Mouse (Mus musculus) liver, embryonic 14.5 days (tissue): ENCODE data around the gene Mrpl10.

Source experiments
- CTCF ChIP-seq: IDR thresholded peaks from 2 replicates; pipeline ENCODE4 v1.5.1; 2016; ENCODE audit warnings: antibody characterized with exemption, low read depth, control low read depth
- EP300 ChIP-seq: IDR thresholded peaks from 2 replicates; pipeline ENCODE4 v1.6.1; 2016; ENCODE audit warnings: antibody characterized with exemption, low read depth

DNA sequence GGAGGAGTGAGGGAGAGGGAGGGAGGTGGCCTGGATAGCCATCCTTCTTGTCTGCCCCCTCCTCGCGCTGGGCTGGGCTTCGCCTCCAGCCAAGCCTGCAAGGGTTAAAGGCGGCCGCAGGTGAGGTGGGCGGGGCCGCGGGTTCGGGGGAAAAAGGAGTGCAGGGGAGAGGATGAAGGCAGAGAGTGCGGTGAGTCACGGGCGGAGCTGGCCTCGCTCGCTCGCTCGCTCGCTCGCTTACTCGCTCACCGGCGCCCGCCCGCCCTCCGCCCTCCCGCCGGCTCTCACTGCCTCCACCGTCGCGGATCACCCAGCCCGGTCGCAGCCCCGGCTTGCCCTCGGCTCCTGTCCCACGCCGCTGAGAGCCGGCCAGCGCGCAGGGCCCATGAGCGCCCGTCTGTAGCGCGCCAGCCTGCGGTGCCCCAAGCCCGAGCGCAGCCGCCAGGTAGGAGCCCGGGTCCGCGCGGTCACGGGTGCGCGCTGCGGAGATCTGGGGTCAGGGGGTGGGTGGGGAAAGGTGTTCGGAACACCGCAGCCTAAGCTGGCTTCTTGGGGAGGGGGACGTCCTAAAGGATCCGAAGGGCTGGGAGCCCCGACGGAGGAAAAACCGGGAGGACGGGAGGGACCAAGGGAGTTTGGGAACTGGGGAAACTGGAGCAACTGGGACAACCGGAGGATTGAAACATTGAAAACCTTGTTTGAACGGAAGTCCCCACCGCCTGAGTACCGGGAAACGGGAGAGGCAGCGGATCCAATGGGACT is 22.6 kb upstream of the Mrpl10 start:
- TF ChIP-seq CTCF (no peak), EP300 (no peak)
